Mouse (Mus musculus): ENCODE data around the gene Naglu. TPM values are rescaled to one million over a fixed set of nuclear protein-coding genes. Genes with fewer than 3 reads are reported as not detected.

Naglu gene
- polyA plus RNA-seq, 1 experiment from 2014 or later: 8.0 TPM

DNA sequence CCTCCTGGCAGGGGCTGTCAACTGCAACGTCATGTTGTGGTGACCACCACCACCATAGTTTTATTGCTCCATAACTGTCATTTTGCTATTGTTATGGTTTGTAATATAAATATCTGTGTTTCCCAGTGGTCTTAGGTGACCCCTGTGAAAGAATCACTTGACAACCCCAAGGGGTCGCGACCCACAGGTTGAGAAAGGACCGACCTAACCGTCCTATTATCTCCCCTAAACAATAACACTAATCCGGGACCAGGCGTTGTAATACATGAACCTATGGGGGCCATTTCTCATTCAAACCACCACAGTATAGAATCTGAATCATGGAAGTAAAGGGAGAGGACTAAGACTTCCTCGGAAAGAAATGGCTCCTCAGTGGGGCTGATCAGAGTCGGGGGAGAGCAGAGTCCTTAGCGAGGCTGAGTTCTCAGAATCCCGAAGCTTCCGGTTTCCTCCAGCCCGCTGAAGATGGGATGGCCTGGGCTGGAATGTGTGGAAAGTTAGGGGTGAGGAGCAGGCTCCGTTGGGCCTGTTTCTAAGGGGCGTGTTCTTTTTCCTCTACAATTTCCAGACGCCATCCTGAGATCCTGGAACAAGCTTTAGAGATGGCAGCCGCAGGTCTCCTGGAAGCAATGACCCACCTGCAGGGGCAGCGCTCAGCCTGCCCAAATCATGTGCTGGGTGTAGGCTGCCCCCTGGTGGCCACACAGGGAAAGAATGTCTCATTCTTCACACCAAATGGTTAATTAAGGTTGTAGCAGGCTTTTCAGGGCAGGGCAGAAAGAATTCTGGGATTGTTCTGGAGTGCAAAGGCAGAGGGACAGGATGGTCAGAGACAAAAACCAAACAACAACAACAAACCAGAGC is 3.0 kb upstream of the Naglu start:
- H3K4me2 ChIP-seq: peak overlapping the region; percentile 52
- H3K36me3 ChIP-seq: peaks cover 17% of the 10 kb centered on the region
- ATAC-seq (ENCODE audit: insufficient number of reproducible peaks, insufficient read depth, low FRiP score, low TSS enrichment, low read depth): peak; percentile 22; the same call in 1 of the 2 replicates
- no peak overlapping the region for H3K27ac ChIP-seq
- H3K9me3 ChIP-seq: no peaks in the 10 kb centered on the region
- H3K4me1 ChIP-seq (replicated peaks): peaks cover 33% of the 10 kb centered on the region
- WGBS: 26% methylated on average over 18 of the region's 18 CpGs
- H3K4me3 ChIP-seq (replicated peaks): peak overlapping the region; percentile 20; the same call in 1 of the 2 replicates
- H3K27me3 ChIP-seq: peaks cover 25% of the 10 kb centered on the region
- peak overlapping the region; percentile 23; the same call in 1 of the 2 replicates for H3K9ac ChIP-seq (replicated peaks)

DNA sequence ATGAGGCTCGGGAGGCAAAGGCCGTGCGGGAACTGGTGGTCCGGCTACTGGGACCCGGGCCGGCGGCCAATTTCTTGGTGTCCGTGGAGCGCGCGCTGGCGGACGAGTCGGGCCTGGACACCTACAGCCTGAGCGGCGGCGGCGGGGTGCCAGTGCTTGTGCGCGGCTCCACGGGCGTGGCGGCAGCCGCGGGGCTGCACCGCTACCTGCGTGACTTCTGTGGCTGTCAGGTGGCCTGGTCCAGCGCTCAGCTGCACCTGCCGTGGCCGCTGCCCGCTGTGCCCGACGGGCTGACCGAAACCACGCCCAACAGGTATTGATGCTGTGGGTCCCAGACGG is 346 bp downstream of the Naglu start:
- Histone ChIP-seq H3K36me3 (no peaks in the 10 kb centered on the region), H3K4me1 (replicated peaks) (peaks cover 14% of the 10 kb centered on the region), H3K9me3 (no peaks in the 10 kb centered on the region), H3K4me2 (peak overlapping the region; percentile 99), H3K4me3 (replicated peaks) (peak overlapping the region; percentile 77), H3K27me3 (peaks cover 39% of the 10 kb centered on the region), H3K27ac (no peak overlapping the region), H3K9ac (replicated peaks) (peak overlapping the region; percentile 79)
- under 1% methylated on average over 31 of the region's 36 CpGs for WGBS
- peak; percentile 64; the same call in 1 of the 2 replicates for ATAC-seq (ENCODE audit: insufficient number of reproducible peaks, insufficient read depth, low FRiP score, low TSS enrichment, low read depth)

DNA sequence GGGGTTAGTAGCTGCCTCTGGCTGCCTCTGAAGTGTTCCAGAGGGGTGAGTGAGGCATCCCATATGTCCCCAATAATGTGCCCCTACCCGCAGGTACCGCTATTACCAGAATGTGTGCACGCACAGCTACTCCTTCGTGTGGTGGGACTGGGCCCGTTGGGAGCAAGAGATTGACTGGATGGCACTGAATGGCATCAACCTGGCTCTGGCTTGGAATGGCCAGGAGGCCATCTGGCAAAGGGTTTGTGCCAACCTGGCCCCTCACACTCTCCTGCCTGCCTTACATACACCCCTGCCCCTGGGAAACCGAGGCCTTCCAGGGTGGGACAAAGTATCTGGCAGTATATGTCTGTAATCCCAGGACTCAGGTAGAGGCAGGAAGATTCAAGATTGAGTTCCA is 1.2 kb downstream of the Naglu start:
- H3K9me3 ChIP-seq: no peaks in the 10 kb centered on the region
- peaks cover 14% of the 10 kb centered on the region for H3K4me1 ChIP-seq (replicated peaks)
- H3K4me3 ChIP-seq (replicated peaks): peak overlapping the region; percentile 77
- no peaks in the 10 kb centered on the region for H3K36me3 ChIP-seq
- WGBS: 80% methylated on average over 6 of the region's 6 CpGs
- peak overlapping the region; percentile 99 for H3K4me2 ChIP-seq
- H3K27me3 ChIP-seq: peaks cover 41% of the 10 kb centered on the region
- no peak overlapping the region for H3K9ac ChIP-seq (replicated peaks)
- no peak for ATAC-seq (ENCODE audit: insufficient number of reproducible peaks, insufficient read depth, low FRiP score, low TSS enrichment, low read depth)
- H3K27ac ChIP-seq: no peak overlapping the region

DNA sequence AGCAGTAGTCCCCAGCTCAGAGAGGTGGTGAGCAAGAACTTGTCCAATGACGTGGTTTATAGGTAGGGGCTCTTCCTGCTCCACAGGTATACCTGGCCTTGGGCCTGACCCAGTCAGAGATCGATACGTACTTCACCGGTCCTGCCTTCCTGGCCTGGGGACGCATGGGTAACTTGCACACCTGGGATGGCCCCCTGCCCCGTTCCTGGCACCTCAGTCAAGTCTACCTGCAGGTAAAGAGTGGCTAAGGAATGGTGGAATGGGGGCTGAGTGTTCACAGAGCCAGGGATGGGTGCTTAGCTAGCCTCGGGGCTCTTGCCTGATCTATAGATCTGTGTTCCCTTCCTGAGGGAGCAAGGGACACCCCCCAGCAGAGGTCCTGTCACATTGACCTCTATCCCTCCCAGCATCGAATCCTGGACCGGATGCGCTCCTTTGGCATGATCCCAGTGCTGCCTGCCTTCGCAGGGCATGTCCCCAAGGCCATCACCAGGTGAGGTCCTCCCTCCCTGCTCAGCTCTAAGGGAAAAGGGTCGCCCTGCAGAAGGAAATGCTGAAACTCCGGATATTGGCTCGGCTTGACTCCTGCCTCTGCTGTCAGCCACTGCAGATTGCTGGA is 2.1 kb downstream of the Naglu start:
- no peak overlapping the region for H3K4me3 ChIP-seq (replicated peaks)
- H3K36me3 ChIP-seq: no peaks in the 10 kb centered on the region
- H3K27ac ChIP-seq: no peak overlapping the region
- no peaks in the 10 kb centered on the region for H3K9me3 ChIP-seq
- H3K27me3 ChIP-seq: peaks cover 50% of the 10 kb centered on the region
- 67% methylated on average over 14 of the region's 14 CpGs for WGBS
- H3K4me1 ChIP-seq (replicated peaks): peaks cover 14% of the 10 kb centered on the region
- no peak for ATAC-seq (ENCODE audit: insufficient number of reproducible peaks, insufficient read depth, low FRiP score, low TSS enrichment, low read depth)
- no peak overlapping the region for H3K9ac ChIP-seq (replicated peaks)
- no peak overlapping the region for H3K4me2 ChIP-seq

DNA sequence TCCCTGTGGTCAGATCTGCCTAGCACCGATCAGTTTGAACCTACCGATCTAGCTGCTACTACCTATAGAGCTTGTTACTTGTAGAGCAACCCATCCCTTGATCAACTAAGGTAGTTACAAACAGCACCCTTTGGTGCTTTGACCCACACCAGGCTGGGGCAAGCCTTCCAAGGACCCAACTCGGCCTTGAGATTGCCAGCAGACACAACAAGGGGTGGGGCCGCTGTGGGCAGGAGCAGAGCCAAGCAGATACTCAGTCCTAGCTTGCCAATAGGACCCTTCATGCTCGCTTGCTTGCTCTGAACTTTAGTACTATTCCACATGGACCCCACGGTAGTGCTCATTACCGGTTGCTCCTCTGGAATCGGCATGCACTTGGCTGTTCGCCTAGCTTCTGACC is 8.3 kb downstream of the Naglu start, which contains the start of gene Hsd17b1:
Gene Hsd17b1, plus strand, starts transcription at position 291 of the 400 bp plus-strand sequence.
- ATAC-seq (ENCODE audit: insufficient number of reproducible peaks, insufficient read depth, low FRiP score, low TSS enrichment, low read depth): no peak
- H3K9me3 ChIP-seq: no peaks in the 10 kb centered on the region
- no peaks in the 10 kb centered on the region for H3K36me3 ChIP-seq
- H3K27ac ChIP-seq: no peak within 1 kb of the TSS
- no peak within 1 kb of the TSS; the same call in 1 of the 2 replicates for H3K4me2 ChIP-seq
- peaks cover 69% of the 10 kb centered on the region for H3K27me3 ChIP-seq
- 71% methylated on average over 9 of the region's 9 CpGs for WGBS
- H3K4me1 ChIP-seq (replicated peaks): peaks cover 8% of the 10 kb centered on the region
- 0 out of 2 replicates have a peak within 1 kb of the TSS, but pooled peaks have one; percentile 16 for H3K4me3 ChIP-seq (replicated peaks)
- no peak within 1 kb of the TSS for H3K9ac ChIP-seq (replicated peaks)

DNA sequence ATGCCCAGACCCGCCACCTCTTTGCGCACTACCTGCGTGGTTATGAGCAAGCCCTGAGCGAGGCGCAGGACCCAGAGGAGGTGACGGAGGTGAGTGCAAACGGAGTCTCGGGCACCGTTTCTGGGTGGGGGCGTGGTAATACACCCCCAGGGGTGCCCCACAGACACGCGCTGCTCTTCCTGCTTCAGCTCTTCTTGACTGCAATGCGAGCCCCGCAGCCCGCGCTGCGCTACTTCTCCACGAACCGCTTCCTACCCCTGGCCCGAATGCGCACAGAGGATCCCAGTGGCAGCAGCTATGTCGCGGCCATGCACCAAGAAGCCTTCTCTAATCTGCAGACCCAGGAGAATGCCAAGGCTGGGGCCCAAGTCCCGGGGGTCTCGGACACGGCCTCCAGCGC is 9.9 kb downstream of the Naglu start:
- Histone ChIP-seq H3K9me3 (no peaks in the 10 kb centered on the region), H3K4me3 (replicated peaks) (peak overlapping the region; percentile 16; the same call in 1 of the 2 replicates), H3K36me3 (peaks cover 2% of the 10 kb centered on the region), H3K4me1 (replicated peaks) (peaks cover 14% of the 10 kb centered on the region), H3K9ac (replicated peaks) (no peak overlapping the region), H3K4me2 (peak overlapping the region; percentile 11), H3K27ac (no peak overlapping the region), H3K27me3 (peaks cover 62% of the 10 kb centered on the region)
- no peak for ATAC-seq (ENCODE audit: insufficient number of reproducible peaks, insufficient read depth, low FRiP score, low TSS enrichment, low read depth)
- WGBS: 3% methylated on average over 27 of the region's 27 CpGs

DNA sequence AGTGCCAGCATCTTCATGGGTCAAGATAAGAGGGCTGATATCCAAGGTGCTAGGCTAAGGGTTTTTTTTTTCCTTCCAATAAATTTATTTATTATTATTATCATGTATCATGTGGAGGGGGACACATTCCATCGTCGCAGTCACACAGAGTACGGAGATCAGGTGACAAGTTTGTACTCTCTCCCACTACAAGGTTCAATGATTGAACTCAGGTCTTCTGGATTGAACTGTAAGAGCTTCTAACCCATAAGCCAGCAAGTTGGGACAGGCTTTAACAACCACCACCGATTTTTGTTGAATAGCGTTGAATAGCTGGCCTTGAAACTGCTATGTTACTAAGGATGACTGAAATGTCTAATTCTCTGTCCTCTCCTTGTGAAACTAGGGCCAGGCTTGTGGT is 10.6 kb downstream of the Naglu start:
- Histone ChIP-seq H3K9ac (replicated peaks) (no peak overlapping the region), H3K4me1 (replicated peaks) (peaks cover 14% of the 10 kb centered on the region), H3K9me3 (no peaks in the 10 kb centered on the region), H3K4me2 (no peak overlapping the region), H3K27me3 (peaks cover 62% of the 10 kb centered on the region), H3K27ac (no peak overlapping the region), H3K36me3 (peaks cover 9% of the 10 kb centered on the region), H3K4me3 (replicated peaks) (no peak overlapping the region)
- no peak for ATAC-seq (ENCODE audit: insufficient number of reproducible peaks, insufficient read depth, low FRiP score, low TSS enrichment, low read depth)
- 61% methylated on average over 5 of the region's 5 CpGs for WGBS

DNA sequence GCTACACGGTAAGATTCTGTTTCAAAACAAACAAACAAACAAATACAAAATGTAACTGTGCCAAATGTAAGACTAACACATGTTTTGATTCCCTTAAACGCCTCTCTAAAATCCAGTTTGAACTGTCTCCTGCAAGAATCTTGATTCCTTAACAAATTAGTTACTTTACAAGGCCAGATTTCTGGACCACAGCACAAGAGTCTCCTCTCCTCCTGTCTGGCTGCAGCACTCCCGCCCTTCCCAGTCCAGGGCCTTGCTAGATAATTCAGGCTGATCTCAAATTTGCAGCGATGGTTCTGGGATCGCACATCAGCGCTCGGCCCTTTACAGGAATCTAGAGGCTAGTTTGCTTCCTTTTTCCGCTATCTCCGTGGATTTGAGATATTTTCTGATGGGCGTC is 11.8 kb downstream of the Naglu start:
- H3K27me3 ChIP-seq: peaks cover 53% of the 10 kb centered on the region
- H3K4me2 ChIP-seq: peak overlapping the region; percentile 99
- peaks cover 24% of the 10 kb centered on the region for H3K4me1 ChIP-seq (replicated peaks)
- peak overlapping the region; percentile 86 for H3K4me3 ChIP-seq (replicated peaks)
- 7% methylated on average over 10 of the region's 10 CpGs for WGBS
- H3K27ac ChIP-seq: no peak overlapping the region
- H3K9ac ChIP-seq (replicated peaks): peak overlapping the region; percentile 35
- no peak for ATAC-seq (ENCODE audit: insufficient number of reproducible peaks, insufficient read depth, low FRiP score, low TSS enrichment, low read depth)
- no peaks in the 10 kb centered on the region for H3K9me3 ChIP-seq
- H3K36me3 ChIP-seq: peaks cover 15% of the 10 kb centered on the region

DNA sequence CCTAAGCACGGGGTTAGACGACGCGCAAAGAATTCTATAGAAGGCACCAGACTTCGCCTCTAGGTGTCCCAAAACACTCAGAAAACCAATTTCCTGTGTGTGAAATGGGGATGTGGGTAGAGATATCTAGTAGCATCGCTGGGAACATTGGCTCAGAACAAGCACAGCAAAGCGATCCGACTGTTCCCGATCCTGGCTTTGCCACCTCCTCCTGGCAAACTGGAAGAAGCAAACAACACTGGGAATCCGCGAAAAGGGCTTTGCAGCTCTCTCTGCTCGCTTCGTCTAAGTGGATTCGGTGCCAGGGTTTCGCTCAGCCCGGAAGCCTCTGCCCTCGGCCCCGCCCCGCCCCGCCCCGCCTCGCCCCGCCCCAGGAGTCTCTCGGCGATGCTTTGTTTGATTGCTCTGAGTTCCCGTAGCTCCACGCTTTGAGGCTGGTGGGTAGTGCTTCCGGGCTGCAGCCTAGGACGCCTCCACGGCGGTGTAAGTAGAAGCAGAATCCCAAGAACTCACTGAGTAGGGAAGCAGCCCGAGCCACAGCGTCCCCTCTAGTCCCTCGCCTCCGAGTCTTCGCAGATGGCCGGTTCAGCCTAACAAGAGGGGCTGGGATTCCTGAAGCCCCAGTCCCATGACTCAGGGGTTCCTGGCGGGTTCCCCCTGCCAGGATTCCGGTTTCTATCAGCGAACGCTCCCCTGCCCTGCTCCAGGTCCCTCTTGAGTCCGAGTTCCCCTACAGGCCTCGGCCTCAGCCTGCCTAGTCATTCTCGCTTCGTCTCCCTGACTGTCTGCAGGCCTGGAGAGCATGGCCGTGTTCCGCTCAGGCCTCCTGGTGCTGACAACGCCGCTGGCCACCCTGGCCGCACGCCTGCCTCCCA is 12.6 kb downstream of the Naglu start, which contains the start of gene Coasy:
Gene Coasy, plus strand, starts transcription at position 358 of the 875 bp plus-strand sequence.
- Histone ChIP-seq H3K9me3 (no peaks in the 10 kb centered on the region), H3K4me2 (peak within 1 kb of the TSS; percentile 99), H3K4me3 (replicated peaks) (peak within 1 kb of the TSS; percentile 86), H3K9ac (replicated peaks) (peak within 1 kb of the TSS; percentile 88), H3K27me3 (peaks cover 45% of the 10 kb centered on the region), H3K36me3 (peaks cover 15% of the 10 kb centered on the region), H3K4me1 (replicated peaks) (peaks cover 25% of the 10 kb centered on the region), H3K27ac (peak within 1 kb of the TSS; percentile 88)
- peak; percentile 73 for ATAC-seq (ENCODE audit: insufficient number of reproducible peaks, insufficient read depth, low FRiP score, low TSS enrichment, low read depth)
- WGBS: under 1% methylated on average over 51 of the region's 51 CpGs

DNA sequence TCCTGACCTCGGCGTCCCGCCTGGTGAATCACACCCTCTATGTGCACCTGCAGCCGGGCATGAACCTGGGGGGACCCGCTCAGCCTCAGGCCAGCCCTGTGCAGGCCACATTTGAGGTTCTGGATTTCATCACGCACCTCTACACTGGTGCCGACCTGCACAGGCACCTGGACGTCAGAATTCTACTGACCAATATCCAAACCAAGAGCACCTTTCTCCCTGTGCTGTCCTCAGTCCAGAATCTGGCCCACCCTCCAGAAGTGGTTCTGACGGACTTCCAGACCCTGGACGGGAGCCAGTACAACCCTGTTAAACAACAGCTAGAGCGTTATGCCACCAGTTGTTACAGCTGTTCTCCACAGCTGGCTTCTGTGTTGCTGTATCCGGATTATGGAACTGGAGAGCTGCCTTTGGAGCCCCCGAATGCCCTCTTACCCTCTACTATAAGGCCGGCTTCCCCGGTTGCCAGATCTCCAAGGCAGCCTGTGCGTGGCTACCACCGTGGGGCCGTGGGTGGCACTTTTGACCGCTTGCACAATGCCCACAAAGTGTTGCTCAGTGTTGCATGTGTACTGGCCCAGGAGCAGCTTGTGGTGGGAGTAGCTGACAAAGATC is 13.4 kb downstream of the Naglu start:
- 33% methylated on average over 19 of the region's 19 CpGs for WGBS
- H3K9me3 ChIP-seq: no peaks in the 10 kb centered on the region
- H3K27me3 ChIP-seq: peaks cover 38% of the 10 kb centered on the region
- H3K36me3 ChIP-seq: peaks cover 15% of the 10 kb centered on the region
- peak overlapping the region; percentile 88 for H3K9ac ChIP-seq (replicated peaks)
- peak overlapping the region; percentile 86 for H3K4me3 ChIP-seq (replicated peaks)
- peaks cover 32% of the 10 kb centered on the region for H3K4me1 ChIP-seq (replicated peaks)
- peak overlapping the region; percentile 88 for H3K27ac ChIP-seq
- 0 out of 2 replicates have a peak, but pooled peaks have one; percentile 1 for ATAC-seq (ENCODE audit: insufficient number of reproducible peaks, insufficient read depth, low FRiP score, low TSS enrichment, low read depth)
- peak overlapping the region; percentile 99 for H3K4me2 ChIP-seq
